Mouse (Mus musculus) intestine, embryonic 16.5 days (tissue): ENCODE data around the gene Tex45. TPM values are rescaled to one million over a fixed set of nuclear protein-coding genes. Genes with fewer than 3 reads are reported as not detected.
A peak's percentile ranks its signal among the peaks of the same experiment; 100 is the strongest.

Source experiments
- ATAC-seq: fragments of 200-750 bp; cut with Nextera tagmentation; 2 replicates; pipeline ENCODE4 v1.8.0; 2017; ENCODE audit warnings: moderate TSS enrichment, moderate library complexity
- H3K27ac ChIP-seq: fragments of 300-500 bp; sonication (generic); 2 replicates; pipeline ENCODE4 v1.5.1; 2014; ENCODE audit warnings: mild to moderate bottlenecking, low read length
- H3K27me3 ChIP-seq: fragments of 300-500 bp; sonication (generic); replicated peaks from 2 replicates; pipeline ENCODE4 v1.6.1; 2014; ENCODE audit warnings: low read length, control low read depth, mixed read lengths; ENCODE audit not compliant: control insufficient read depth, insufficient read depth
- H3K36me3 ChIP-seq: fragments of 300-500 bp; sonication (generic); 2 replicates; pipeline ENCODE4 v1.6.1; 2014; ENCODE audit warnings: low read length, control low read depth; ENCODE audit not compliant: control insufficient read depth, insufficient read depth
- H3K4me1 ChIP-seq: fragments of 300-500 bp; sonication (generic); 2 replicates; pipeline ENCODE4 v1.6.1; 2014; ENCODE audit warnings: low read length, control low read depth, mixed read lengths; ENCODE audit not compliant: control insufficient read depth, insufficient read depth
- H3K4me2 ChIP-seq: fragments of 300-500 bp; sonication (generic); 2 replicates; pipeline ENCODE4 v1.6.1; 2014; ENCODE audit warnings: low read depth, low read length, control low read depth
- H3K4me3 ChIP-seq: fragments of 300-500 bp; sonication (generic); 2 replicates; pipeline ENCODE4 v1.5.1; 2014; ENCODE audit warnings: mild to moderate bottlenecking, low read length
- H3K9ac ChIP-seq: fragments of 300-500 bp; sonication (generic); 2 replicates; pipeline ENCODE4 v1.6.1; 2014; ENCODE audit warnings: low read depth, low read length
- H3K9me3 ChIP-seq: fragments of 300-500 bp; sonication (generic); 2 replicates; pipeline ENCODE4 v1.6.1; 2016; ENCODE audit warnings: low read length, control low read depth; ENCODE audit not compliant: control insufficient read depth
- WGBS: fragments of 180-500 bp; shearing (Covaris S2); extraction: QIAGEN DNeasy Blood & Tissue Kit; methylation state at CpG from one replicate; pipeline ENCODE4 v1.1.7; 2014; 5-methylcytosine and 5-hydroxymethylcytosine counted together
- polyA plus RNA-seq: library from polyadenylated mRNA; unstranded; fragments of >200 nt; fragmentation: Nextera tagmentation; extraction: Ambion mirVana; gene quantifications from 2 replicates; pipeline ENCODE4 v1.2.1, GENCODE M21; 2015

The Tex45 gene
- polyA plus RNA-seq = not detected in 2 replicates

GRCm38 (mm10) chr8:3470562-3470961 lies at the start of gene Tex45:
Tex45 (plus strand) TSS chr8:3470862.
- no peak within 1 kb of the TSS for H3K4me3 ChIP-seq

GRCm38 (mm10) chr8:3421507-3421906 lies 49.2 kb upstream of the Tex45 start:
- Histone ChIP-seq H3K4me1 (peaks cover 16% of the 10 kb centered on the region), H3K4me3 (no peak overlapping the region), H3K27ac (no peak overlapping the region), H3K9ac (no peak overlapping the region), H3K9me3 (no peaks in the 10 kb centered on the region), H3K36me3 (no peaks in the 10 kb centered on the region), H3K27me3 (no peaks in the 10 kb centered on the region), H3K4me2 (no peak overlapping the region)
- WGBS = 90% methylated on average over 5 of the region's 5 CpGs
- ATAC-seq = no peak

More at GRCm38 (mm10) chr8:3470562-3470961, at the start of gene Tex45:
- H3K4me2 ChIP-seq = no peak within 1 kb of the TSS
- no peaks in the 10 kb centered on the region for H3K27me3 ChIP-seq
- no peak within 1 kb of the TSS for H3K9ac ChIP-seq
- H3K4me1 ChIP-seq = peaks cover 6% of the 10 kb centered on the region
- no peaks in the 10 kb centered on the region for H3K36me3 ChIP-seq
- H3K9me3 ChIP-seq = no peaks in the 10 kb centered on the region
- ATAC-seq = no peak
- H3K27ac ChIP-seq = no peak within 1 kb of the TSS

- 71% methylated on average over 5 of the region's 5 CpGs for WGBS
- Histone ChIP-seq H3K9ac (no peak overlapping the region), H3K36me3 (0 out of 2 replicates have a peak, but pooled peaks cover 4% of the 10 kb centered on the region), H3K4me1 (no peaks in the 10 kb centered on the region), H3K27me3 (no peaks in the 10 kb centered on the region), H3K4me3 (no peak overlapping the region), H3K4me2 (no peak overlapping the region), H3K9me3 (no peaks in the 10 kb centered on the region), H3K27ac (peak overlapping the region; percentile 9; the same call in 1 of the 2 replicates)
- ATAC-seq = peak; percentile 56
Measured at GRCm38 (mm10) chr8:3425217-3425616, 45.4 kb upstream of the Tex45 start.

GRCm38 (mm10) chr8:3426211-3426610 lies 44.5 kb upstream of the Tex45 start:
- 81% methylated on average over 3 of the region's 3 CpGs for WGBS
- no peak overlapping the region for H3K27ac ChIP-seq
- ATAC-seq = 0 out of 2 replicates have a peak, but pooled peaks have one; percentile 21

GRCm38 (mm10) chr8:3428426-3428825 lies 42.2 kb upstream of the Tex45 start:
- peaks cover 7% of the 10 kb centered on the region; the same call in 1 of the 2 replicates for H3K36me3 ChIP-seq

More at GRCm38 (mm10) chr8:3426211-3426610, 44.5 kb upstream of the Tex45 start:
- Histone ChIP-seq H3K4me2 (no peak overlapping the region), H3K9ac (no peak overlapping the region), H3K4me3 (no peak overlapping the region), H3K4me1 (no peaks in the 10 kb centered on the region), H3K36me3 (0 out of 2 replicates have a peak, but pooled peaks cover 4% of the 10 kb centered on the region), H3K9me3 (no peaks in the 10 kb centered on the region), H3K27me3 (no peaks in the 10 kb centered on the region)

GRCm38 (mm10) chr8:3429966-3430365 lies 40.7 kb upstream of the Tex45 start:
- H3K36me3 ChIP-seq = peaks cover 8% of the 10 kb centered on the region; the same call in 1 of the 2 replicates
- H3K27ac ChIP-seq = no peak overlapping the region
- no peak for ATAC-seq
- no peak overlapping the region for H3K4me3 ChIP-seq
- H3K4me2 ChIP-seq = no peak overlapping the region
- no peaks in the 10 kb centered on the region for H3K4me1 ChIP-seq
- no peaks in the 10 kb centered on the region for H3K27me3 ChIP-seq
- 79% methylated on average over 2 of the region's 2 CpGs for WGBS
- H3K9ac ChIP-seq = no peak overlapping the region
- H3K9me3 ChIP-seq = no peaks in the 10 kb centered on the region

More at GRCm38 (mm10) chr8:3428426-3428825, 42.2 kb upstream of the Tex45 start:
- no peaks in the 10 kb centered on the region for H3K27me3 ChIP-seq
- no peaks in the 10 kb centered on the region for H3K4me1 ChIP-seq
- no peak overlapping the region for H3K4me3 ChIP-seq
- H3K9ac ChIP-seq = no peak overlapping the region
- H3K9me3 ChIP-seq = no peaks in the 10 kb centered on the region
- 66% methylated on average over 2 of the region's 2 CpGs for WGBS
- H3K27ac ChIP-seq = no peak overlapping the region
- H3K4me2 ChIP-seq = no peak overlapping the region
- no peak for ATAC-seq

- H3K27ac ChIP-seq = no peak overlapping the region
- H3K9me3 ChIP-seq = no peaks in the 10 kb centered on the region
- H3K36me3 ChIP-seq = peaks cover 15% of the 10 kb centered on the region
- no peak overlapping the region for H3K4me3 ChIP-seq
- no peak overlapping the region for H3K4me2 ChIP-seq
- H3K4me1 ChIP-seq = no peaks in the 10 kb centered on the region
- H3K9ac ChIP-seq = no peak overlapping the region
- H3K27me3 ChIP-seq = no peaks in the 10 kb centered on the region
- ATAC-seq = no peak
- 79% methylated on average over 3 of the region's 3 CpGs for WGBS
Measured at GRCm38 (mm10) chr8:3431113-3431512, 39.5 kb upstream of the Tex45 start.

GRCm38 (mm10) chr8:3436492-3436891 lies 34.2 kb upstream of the Tex45 start:
- H3K27me3 ChIP-seq = no peaks in the 10 kb centered on the region
- no peak overlapping the region for H3K4me2 ChIP-seq
- no peak overlapping the region for H3K9ac ChIP-seq
- no peaks in the 10 kb centered on the region for H3K9me3 ChIP-seq
- no peak for ATAC-seq
- no peak overlapping the region for H3K27ac ChIP-seq
- 87% methylated on average over 5 of the region's 6 CpGs for WGBS
- H3K4me3 ChIP-seq = no peak overlapping the region
- H3K4me1 ChIP-seq = no peaks in the 10 kb centered on the region
- H3K36me3 ChIP-seq = peaks cover 28% of the 10 kb centered on the region

- no peak for ATAC-seq
- H3K4me1 ChIP-seq = no peaks in the 10 kb centered on the region
- H3K36me3 ChIP-seq = peaks cover 25% of the 10 kb centered on the region
- H3K4me2 ChIP-seq = no peak overlapping the region
- WGBS = 78% methylated on average over 12 of the region's 12 CpGs
- H3K4me3 ChIP-seq = no peak overlapping the region
- H3K9me3 ChIP-seq = no peaks in the 10 kb centered on the region
- H3K27ac ChIP-seq = no peak overlapping the region
- no peaks in the 10 kb centered on the region for H3K27me3 ChIP-seq
- no peak overlapping the region for H3K9ac ChIP-seq
Measured at GRCm38 (mm10) chr8:3439510-3439909, 31.2 kb upstream of the Tex45 start.

GRCm38 (mm10) chr8:3449226-3449625 lies 21.4 kb upstream of the Tex45 start:
- H3K4me2 ChIP-seq = no peak overlapping the region
- no peak overlapping the region for H3K9ac ChIP-seq
- H3K9me3 ChIP-seq = no peaks in the 10 kb centered on the region
- no peaks in the 10 kb centered on the region for H3K27me3 ChIP-seq
- 90% methylated on average over 2 of the region's 2 CpGs for WGBS
- no peak overlapping the region for H3K4me3 ChIP-seq
- H3K27ac ChIP-seq = no peak overlapping the region
- no peaks in the 10 kb centered on the region for H3K4me1 ChIP-seq
- peaks cover 22% of the 10 kb centered on the region for H3K36me3 ChIP-seq
- no peak for ATAC-seq
